Mouse (Mus musculus) erythroblast, embryonic 14.5 days (primary cell): ENCODE data around the gene Pgm5.

Experiments used
- GATA1 ChIP-seq: IDR thresholded peaks from 2 replicates; pipeline ENCODE4 v1.6.1; 2012; ENCODE audit warnings: low read length, inconsistent platforms, mixed read lengths
- TAL1 ChIP-seq: IDR thresholded peaks from 3 replicates; pipeline ENCODE4 v1.6.1; 2012; ENCODE audit warnings: low read length, inconsistent platforms, mixed read lengths

GRCm38 (mm10) chr19:24636616-24637015 lies 225.0 kb downstream of the Pgm5 start:
- TF ChIP-seq GATA1: no peak
- no peak for TF ChIP-seq TAL1
